Mouse (Mus musculus) cerebellum, adult 2 months (tissue): Measurements from ENCODE around the gene Anks1b.

Source experiments
- CTCF ChIP-seq: fragments of 200-500 bp; IDR thresholded peaks from 2 replicates; pipeline ENCODE4 v1.5.1; 2011; ENCODE audit warnings: low read depth, mild to moderate bottlenecking, control low read depth, low read length, moderate library complexity, borderline replicate concordance; ENCODE audit not compliant: insufficient read depth
- POLR2A ChIP-seq: fragments of 200-500 bp; IDR thresholded peaks from 2 replicates; pipeline ENCODE4 v1.6.1; 2011; ENCODE audit warnings: low read length, control low read depth, borderline replicate concordance; ENCODE audit not compliant: insufficient read depth

DNA sequence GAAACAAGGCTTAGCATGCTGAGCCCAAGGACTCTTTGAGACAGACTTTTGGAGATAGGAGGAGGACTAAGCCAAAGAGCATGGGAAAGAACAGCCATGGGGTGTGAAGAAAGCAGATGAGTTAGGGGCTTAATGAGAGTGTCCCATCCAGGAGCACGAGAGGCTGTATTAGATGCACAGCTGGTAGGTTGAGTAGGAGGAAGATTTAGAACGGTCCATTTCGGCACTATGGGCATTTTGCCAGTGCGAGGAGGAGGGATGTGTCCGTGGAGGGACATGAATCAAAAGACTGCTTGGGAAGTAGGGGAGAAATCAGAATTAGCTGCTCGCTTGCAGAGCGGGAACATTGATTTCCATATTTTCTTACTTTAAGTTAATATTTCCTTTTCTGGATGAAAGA, 620.1 kb downstream of the Anks1b start:
- TF ChIP-seq CTCF: no peak
- no peak for TF ChIP-seq POLR2A
